Mouse (Mus musculus): ENCODE data around the gene Gas6. TPM values are rescaled to one million over a fixed set of nuclear protein-coding genes. Genes with fewer than 3 reads are reported as not detected.

Gas6 gene
- polyA plus RNA-seq (2015; fragmentation: Nextera tagmentation; extraction: Ambion mirVana) = 29.0 and 47.1 TPM in 2 replicates

DNA sequence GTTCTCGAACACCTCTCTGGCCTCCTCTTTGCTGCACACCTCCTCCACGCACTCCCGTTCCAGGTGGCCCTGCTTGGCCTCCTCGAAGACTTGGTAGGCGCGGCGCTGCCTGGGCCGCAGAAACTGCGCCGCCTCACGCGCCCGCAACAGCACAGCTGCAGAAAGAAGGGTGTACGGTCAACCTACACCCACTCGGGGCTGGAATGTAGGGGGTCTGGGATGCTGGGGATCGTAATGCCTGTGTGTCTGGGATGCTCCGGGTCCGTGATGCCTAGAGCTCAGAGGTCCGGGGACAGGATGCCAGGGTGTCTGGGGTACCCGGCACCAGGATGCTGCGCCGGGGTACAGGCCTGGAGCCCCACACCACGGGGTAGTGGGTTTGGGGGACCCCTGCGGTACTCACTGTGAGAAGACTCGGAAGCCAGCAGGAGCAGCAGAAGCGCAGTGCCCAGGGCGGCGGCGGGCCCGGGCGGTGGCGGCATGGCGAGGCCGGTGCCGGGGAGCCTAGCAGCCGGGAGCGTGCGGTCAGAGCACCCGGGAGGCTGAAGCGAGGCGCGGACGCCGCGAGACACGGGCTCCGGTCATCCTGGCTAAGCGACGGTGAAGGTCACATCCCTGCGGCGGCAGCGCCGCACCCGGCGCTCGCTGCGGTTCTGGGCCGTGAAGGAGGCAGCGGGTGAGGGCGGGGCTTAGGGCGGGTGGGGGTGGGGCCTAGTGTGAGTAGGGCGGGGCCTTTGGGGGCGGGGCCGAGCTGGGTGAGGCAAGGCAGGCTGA lies at the start of gene Gas6:
Gene Gas6 (minus strand): TSS at position 633 of the 774 bp plus-strand sequence.

DNA sequence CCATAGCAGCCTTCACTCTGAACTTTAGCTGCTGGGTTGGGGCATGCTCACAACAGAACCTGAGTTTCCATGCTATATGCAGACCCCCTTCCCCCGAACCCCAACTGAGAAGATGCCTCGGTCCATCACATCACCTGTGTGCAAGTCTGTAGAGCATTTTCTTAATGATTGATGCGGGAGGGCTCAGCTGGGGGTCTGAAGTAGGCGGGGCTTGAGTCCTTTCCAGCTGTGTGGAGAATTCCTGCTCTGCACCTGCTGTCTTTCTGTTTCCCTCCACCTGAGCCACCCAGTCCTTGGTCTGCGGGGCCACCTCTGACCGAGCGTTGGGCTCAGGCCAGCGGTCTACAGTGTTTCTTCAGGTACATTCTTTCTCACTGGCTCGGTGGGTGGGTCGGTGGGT lies 59.4 kb downstream of the Gas6 start, which contains the start of gene Tmem255b:
Gene Tmem255b (plus strand): TSS at position 301 of the 400 bp plus-strand sequence.

Other genes with a start within 250 kb of the Gas6 start
- not detected in 2 replicates for gene Adprhl1, start 240.3 kb downstream of the Gas6 start, polyA plus RNA-seq (2015; fragmentation: Nextera tagmentation; extraction: Ambion mirVana)
- 8.3 and 9.5 TPM in 2 replicates for gene Dcun1d2, start 206.4 kb downstream of the Gas6 start, polyA plus RNA-seq (2015; fragmentation: Nextera tagmentation; extraction: Ambion mirVana)
- gene Tmco3, start 206.3 kb downstream of the Gas6 start, polyA plus RNA-seq (2015; fragmentation: Nextera tagmentation; extraction: Ambion mirVana) = 9.6 and 11.7 TPM in 2 replicates
- 137 and 139 TPM in 2 replicates for gene Tfdp1, start 155.7 kb downstream of the Gas6 start, polyA plus RNA-seq (2015; fragmentation: Nextera tagmentation; extraction: Ambion mirVana)
- gene Atp4b, start 97.7 kb downstream of the Gas6 start, polyA plus RNA-seq (2015; fragmentation: Nextera tagmentation; extraction: Ambion mirVana) = 0.14 TPM in 1 of 2 replicates, not detected in the other
- 0.04 TPM in 1 of 2 replicates, not detected in the other for gene Grk1, start 89.4 kb downstream of the Gas6 start, polyA plus RNA-seq (2015; fragmentation: Nextera tagmentation; extraction: Ambion mirVana)
- 0.84 and 1.1 TPM in 2 replicates for gene Tmem255b, start 59.3 kb downstream of the Gas6 start, polyA plus RNA-seq (2015; fragmentation: Nextera tagmentation; extraction: Ambion mirVana)
- gene 1700029H14Rik, start 68.0 kb upstream of the Gas6 start, polyA plus RNA-seq (2015; fragmentation: Nextera tagmentation; extraction: Ambion mirVana) = not detected in 2 replicates
- gene Rasa3, start 183.1 kb upstream of the Gas6 start, polyA plus RNA-seq (2015; fragmentation: Nextera tagmentation; extraction: Ambion mirVana) = 19.8 and 24.0 TPM in 2 replicates
- gene Cfap97d2, start 211.4 kb upstream of the Gas6 start, polyA plus RNA-seq (2015; fragmentation: Nextera tagmentation; extraction: Ambion mirVana) = 0.18 TPM in 1 of 2 replicates, not detected in the other

All from spleen, postnatal 0 days (tissue).